Mouse (Mus musculus) heart, postnatal 10 days (tissue): ENCODE data around the gene Spaca3. TPM values are rescaled to one million over a fixed set of nuclear protein-coding genes. Genes with fewer than 3 reads are reported as not detected.

Experiments
- DNase-seq, 2 experiments: peaks; one replicate each; pipeline ENCODE4 v3.0.0; 2021
- intact Hi-C: fragments of 180-260 bp; cut with DNase I; formaldehyde crosslinking; loops from one replicate; pipeline ENCODE4 v1.15.1; 2025
- total RNA-seq, 2 experiments: library from RNA; stranded (reverse); gene quantifications; 2 replicates each; pipeline ENCODE4 v1.2.3; 2021

Gene Spaca3
- total RNA-seq, 2 experiments from 2014 or later, result not detected

DNA sequence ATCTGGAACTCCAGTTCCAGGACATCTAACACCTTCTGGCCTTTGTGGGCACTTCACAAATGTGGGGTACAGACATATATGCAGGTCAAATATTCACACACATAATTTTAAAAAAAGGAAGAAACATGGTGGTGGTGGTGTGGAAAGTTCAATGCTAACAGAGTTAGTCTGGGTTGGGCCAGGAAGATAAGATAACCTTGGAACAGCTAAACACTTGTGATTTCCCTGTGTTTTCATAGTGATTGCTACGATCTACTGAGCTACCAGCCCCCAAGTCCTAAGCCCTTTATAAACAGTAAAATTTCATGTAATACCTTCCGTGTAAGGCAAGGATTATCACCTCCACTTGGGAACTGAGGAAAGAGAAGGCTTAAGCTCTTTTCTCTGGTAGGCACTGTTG lies 1.3 kb upstream of the Spaca3 start:
- intact Hi-C loops, result no loop called here
- DNase-seq, result no peak

DNA sequence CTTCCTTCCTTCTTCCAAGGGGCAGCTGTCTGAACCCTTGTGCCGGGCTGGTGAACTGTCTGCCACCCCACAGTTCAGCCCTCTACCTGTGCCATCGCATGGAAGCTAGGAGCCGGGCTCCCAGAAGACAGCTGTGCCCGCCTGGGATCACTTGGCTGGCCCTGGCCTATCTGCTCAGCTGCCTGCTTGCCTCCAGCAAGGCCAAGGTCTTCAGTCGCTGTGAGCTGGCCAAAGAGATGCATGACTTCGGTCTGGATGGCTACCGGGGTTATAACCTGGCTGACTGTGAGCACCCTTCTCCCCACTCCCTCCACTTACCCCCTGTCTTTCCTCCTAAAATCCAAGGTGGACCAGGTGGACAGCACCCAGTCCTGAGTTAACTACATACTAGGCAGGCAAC lies 4.8 kb downstream of the Spaca3 start:
- intact Hi-C loops, result no loop called here
- DNase-seq, result no peak

DNA sequence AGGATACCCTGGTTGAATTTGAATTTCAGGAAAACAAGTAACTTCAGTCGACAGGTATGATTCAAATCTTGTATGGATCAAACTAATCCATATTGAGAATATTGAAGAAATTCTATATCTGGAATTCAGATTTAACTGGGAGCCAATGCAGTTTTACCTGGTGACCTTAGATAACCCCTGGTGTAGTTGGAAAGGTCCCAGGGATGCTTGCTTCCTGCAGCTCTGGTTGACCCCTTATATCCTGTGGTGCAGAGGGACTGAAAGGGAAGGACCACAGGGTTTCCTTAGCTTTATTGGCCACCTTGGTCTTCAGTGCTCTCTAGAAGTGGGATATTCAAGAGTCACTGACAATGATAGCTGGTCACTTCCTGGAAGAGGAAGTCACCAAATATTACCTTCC lies 9.9 kb downstream of the Spaca3 start:
- DNase-seq, result no peak
- intact Hi-C loops, result no loop called here

DNA sequence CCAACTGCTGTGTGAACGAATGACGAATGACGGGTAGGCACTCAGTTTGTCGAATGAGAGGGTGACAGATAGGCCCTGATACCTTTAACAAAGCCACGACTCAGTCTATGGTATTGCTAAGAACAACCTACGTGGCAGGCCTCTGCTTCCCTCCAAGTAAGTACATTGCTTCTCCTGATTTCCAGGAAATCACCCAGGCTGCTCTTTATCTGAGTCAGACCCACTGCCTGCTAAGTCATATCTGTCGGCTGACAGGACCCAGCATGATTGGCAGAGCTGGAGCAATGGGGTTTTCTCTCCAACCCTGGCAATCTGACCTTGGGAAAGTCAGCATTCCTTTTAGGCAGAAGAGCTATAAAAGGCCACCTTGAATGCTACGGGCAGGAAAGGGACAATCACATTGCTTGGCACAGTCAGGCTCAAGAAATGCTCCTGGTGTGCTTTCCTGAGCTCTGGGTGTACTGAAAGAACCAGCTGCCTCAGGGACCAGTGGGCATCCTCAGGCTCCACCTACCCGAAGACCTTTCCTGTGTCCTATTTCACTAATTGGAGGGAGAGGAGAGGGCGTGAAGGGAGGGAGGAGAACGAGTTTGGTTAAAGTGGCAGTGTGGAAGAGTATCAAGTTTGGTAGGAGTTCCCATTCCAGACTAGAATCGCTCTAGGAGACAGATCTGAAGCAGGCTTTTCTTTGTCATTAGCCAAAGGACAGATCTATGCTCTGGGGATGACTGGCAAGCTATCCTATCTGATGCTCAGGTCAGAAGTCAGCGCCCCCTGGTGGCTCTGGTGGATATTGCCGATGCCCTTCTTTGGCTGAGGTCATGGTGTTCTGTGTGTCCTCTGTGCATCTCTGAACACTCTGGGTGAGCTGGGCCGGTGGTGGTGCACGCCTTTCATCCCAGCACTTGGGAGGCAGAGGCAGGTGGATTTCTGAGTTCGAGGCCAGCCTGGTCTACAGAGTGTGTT lies 14.6 kb downstream of the Spaca3 start:
- DNase-seq, result peak; percentile 57 to 71
- intact Hi-C loops, result no loop called here

DNA sequence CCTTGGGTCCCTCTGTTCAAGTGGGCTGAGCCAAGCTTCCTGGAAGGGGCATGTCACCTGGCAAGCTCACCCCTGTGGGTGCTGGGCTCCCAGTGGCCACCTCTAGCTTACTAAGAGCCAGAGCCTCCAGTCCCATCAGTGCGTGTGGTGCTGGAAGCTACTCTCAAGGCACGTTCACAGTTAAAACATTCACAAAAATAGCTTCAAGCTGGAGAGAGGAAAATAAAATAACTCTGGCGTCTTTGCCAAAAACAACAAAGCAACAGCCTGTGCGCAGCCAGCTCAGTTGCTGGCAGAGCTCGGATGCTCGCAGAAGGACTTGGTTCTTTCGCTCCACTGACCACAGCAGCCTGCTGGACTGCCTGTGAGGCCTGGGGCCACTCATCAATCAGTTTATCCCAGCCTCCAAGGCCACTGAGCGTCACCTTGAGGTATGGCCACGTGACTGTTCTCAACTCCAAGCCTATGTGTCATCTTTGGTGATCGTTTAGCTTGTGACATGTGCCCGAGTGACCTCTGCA lies 19.0 kb downstream of the Spaca3 start:
- peak; percentile 67 to 70 for DNase-seq
- intact Hi-C loops, result no loop called here

DNA sequence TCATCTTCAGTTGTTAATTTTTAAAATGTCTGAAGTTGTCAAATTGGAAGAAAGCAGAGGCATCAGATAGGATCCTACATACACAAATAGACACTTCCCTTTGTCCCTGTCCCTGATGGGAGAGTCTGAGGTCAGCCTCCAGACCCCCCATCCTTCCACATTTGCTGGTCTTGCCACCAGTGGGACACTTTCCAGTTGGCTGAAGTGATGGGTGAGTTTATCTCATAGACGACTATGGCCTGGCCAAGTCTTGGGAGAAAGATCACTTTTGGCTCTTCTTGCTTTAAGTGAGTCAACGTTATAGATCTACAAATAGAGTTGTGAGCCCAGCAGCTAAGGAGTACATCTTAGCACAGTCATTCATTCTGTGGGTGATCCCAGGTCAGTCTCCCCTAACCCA lies 19.9 kb downstream of the Spaca3 start:
- intact Hi-C loops, result no loop called here
- peak; percentile 29 to 37 for DNase-seq

DNA sequence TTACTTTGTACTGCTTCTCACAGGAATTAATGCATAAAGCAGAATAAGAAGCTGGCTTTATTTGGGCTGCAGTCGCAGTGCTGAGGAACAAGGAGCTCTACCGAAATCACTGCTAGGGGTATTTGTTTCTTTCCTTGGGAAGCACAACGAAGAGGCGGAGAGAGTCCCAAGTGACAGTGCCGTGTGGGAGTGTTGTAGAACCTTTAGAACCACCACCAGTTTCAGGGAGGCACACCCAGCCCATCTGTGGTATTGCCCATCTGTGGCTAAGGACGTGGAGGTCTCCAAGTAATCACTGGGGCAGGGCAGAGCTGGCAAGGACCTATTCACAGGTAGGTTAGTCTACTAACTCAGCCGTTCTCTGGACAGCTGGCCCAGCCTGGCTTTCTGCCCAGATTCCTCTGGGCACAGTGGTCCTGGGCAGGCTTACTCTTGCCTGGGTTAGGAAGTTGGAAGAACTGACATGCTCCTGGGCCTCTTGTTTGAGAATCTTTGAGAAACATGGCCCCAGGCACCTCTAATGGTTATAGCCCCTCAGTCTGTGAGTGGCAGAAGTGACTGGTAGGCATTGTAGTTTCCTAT lies 24.2 kb downstream of the Spaca3 start:
- intact Hi-C loops, result no loop called here
- DNase-seq, result no peak

DNA sequence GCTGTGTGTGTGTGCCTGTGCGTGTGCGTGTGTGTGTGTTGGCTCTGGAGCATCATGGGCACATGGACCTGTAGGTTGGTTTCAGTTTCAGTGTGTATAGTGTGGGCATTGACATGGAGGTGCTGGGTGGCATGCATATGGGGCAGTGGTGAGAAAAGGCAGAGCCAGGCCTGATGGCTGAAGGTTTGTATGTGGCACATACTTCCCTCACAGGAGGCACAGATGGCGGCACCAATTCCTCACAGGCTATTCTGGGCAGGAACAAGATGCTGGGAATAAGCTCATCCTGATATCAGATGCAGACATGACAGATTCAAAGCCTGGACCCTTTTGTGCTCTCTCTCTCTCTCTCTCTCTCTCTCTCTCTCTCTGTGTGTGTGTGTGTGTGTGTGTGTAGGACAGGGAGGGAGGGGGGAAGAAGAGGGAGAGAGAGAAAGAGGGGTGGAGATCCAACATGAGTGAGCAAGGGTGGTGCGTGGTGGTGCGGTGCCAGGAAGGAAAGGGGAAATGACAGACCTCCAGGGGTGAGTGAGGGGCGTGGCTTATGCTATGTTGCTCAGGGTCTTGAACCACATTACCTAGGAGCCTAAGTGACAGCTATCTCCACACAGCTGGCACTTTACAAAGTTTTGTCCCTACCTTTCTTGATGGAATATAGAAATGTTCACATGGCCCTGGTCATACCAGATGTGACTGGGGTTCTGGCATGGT lies 26.5 kb downstream of the Spaca3 start:
- intact Hi-C loops, result no loop called here
- no peak for DNase-seq

DNA sequence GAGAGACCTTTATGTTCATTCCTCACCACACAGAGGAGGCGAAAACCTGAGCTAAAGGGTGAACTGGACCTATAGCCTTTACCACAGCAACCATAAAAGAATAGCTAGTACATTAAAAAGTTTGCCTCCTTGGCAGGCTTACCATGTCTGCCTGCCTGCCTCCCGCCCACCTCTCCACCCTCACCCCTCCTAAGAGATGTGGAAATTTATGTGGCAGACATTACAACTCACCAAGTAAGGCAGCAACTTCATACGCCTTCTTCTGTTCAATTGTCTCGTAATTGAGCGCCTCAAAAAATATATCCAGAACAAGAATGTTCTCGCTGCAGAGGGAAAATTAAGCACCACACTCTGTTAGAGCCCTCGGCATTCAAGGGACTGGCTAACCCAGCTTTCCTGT lies 28.2 kb downstream of the Spaca3 start:
- no peak for DNase-seq
- intact Hi-C loops, result no loop called here

DNA sequence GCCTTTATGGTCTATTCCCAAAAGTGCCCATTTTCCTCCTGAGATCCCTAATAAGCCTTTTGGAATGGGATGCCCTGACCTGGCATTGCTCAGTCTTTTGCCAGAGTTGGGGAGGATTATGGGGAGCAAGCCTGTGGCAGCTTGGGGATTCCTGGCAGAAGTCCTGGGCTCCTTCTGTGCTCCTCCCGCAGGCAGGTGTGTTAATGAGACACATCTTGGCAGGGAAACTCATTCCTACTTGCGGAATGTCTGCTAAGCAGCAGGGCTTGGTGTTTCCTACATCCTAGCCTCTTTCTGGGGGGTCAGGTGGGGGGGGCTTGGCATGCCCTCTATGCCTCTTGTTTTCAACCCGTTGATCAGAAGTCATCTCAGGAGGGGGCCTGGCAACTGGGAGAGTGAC lies 28.9 kb downstream of the Spaca3 start:
- intact Hi-C loops, result no loop called here
- DNase-seq, result no peak

DNA sequence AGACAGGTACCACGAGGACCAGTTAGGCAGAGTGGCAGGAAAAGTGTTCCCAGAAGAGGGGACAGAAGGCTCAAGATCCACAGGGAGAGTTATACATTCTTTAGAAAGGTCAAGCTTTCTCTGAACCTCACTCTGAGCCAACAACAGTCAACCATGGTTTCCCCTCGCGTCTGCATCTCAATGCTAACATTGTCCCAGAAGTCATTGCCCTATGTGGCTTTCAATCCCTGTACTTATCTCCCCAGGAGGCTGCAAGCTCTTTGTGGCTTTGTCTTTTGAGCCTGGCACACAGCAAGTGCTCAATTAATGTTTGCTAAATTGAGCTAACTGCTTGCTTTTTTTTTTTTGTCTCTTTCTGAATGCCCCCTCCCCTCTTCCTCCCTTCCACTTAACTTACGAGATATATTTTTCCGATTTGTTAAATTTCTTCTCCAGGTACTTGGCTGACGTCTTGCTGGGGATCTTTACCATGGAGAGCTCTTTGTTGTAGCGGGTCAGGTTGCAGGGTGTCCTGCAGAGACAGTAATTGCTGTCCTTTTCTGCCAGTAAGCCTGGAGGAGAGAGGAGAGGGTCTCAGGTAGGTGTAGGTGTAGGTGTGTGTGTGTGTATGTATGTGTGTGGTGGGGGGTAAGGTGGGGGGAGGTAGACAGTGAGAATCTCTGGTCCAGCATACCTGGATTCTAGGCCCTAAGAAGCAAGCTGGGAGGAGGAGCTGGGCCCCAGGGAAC lies 31.3 kb downstream of the Spaca3 start:
- intact Hi-C loops, result no loop called here
- DNase-seq, result no peak

DNA sequence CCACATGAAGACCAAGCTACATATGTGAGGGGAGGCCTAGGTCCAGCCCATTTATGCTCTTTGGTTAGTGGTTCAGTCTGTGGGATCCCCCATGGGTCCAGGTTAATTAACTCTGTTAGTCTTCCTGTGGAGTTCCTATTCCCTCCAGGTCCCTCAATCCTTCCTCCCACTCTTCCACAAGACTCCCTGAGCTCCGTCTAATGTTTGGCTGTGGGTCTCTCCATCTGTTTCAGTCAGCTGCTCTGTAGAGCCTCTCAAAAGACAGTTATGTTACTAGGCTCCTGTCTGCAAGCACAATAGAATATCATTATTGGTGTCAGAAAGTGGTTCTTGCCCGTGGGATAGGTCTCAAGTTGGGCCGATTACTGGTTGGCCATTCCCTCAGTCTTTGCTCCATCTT lies 37.7 kb downstream of the Spaca3 start:
- intact Hi-C loops, result no loop called here
- DNase-seq, result no peak

DNA sequence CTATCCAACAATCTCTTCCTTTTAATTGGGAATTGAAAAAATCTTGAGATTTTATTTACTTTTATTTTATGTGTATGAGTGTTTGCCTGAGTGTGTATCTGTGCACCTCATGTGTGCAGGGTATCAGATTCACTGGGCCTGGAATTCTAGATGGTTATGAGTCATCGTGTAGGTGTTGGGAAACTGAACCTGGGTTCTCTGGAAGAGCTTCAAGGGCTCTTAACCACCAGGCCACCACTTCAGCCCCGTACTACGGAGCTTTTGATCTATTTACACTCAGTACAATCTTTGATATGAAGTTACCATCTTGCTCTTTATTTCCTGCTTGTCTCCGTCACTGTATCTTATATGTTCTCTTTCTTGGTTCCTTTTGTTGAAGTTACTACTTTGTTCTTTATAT lies 42.4 kb downstream of the Spaca3 start:
- no peak for DNase-seq
- intact Hi-C loops, result no loop called here

DNA sequence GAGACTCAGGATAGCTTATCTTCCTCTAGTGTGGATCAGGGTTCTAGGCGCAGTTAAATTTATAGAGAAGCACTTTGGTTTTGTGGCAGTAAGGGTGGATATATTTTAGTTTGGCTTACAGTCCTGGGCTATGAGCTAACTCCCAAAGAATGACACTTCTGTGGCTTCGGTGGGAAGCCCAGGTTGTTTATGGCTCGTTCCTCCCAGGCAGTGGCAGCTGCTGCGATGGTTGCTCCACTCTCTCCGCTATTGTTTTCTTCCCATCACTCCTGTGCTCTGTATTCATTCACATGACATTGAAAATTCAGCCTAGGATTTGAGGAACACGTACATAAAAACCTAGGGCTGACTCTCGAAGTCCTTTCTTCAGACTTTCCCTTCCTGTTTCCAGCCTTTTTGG lies 44.5 kb downstream of the Spaca3 start:
- intact Hi-C loops, result no loop called here
- no peak for DNase-seq

DNA sequence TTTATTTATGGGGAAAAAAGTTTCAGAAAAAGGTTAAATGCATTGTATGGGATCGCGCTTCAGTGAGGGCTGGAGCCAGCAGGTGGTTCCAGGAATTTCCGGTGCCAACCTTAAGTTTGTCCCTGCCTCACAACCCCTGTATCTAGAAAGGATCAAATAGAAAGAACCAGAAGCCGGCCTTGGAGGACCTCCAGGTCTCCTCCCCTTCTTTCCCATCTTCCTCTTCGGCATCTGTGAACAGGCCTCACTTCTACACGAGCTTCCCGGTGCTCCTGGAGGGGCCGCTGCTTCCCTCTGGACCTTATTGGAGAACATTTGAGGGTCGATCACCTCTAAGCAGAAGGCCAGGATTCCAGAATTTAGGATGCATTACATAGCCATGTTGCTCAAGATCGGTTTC lies 45.3 kb downstream of the Spaca3 start:
- no peak for DNase-seq
- intact Hi-C loops, result no loop called here

DNA sequence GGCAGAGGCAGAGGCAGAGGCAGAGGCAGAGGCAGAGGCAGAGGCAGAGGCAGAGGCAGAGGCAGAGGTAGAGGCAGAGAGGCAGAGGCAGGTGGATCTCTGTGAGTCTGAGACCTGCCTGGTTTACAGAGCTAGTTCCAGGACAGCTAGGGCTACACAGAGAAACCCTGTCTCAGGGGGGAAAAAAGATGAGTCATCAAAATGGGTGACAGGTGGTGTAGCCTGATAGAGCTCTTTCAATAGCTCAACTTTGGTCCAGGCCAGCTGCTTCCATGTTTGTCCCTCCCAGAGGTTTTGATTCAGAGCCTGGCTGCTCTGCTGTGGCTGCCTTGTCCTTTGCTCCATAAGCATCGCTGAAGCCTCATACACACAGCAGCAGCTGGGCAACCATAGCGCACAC lies 46.4 kb downstream of the Spaca3 start:
- peak in 1 of 2 experiments; percentile 3 for DNase-seq
- intact Hi-C loops, result no loop called here

DNA sequence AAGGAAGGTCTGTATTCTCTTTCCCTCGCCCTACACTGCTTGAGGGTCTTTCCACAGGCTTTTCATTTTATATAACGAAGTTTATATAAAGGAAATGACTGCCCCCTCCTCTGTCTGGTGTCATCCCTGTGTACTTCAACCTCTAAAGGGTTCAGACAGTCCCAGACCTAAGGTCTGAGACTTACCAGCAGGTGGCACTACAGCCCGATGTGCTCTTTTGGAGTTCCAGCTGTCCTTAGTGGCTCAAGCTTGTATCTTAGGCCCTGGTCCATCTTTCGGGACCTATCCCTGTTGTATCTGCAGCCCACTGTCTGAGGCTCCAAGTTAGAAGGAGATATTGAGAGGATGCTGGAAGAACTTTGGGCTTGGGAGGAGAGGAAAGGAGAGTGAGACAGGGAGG lies 48.3 kb downstream of the Spaca3 start:
- intact Hi-C loops, result loop anchor here (1.0 to 5.0 kb wide), 3 partner anchors 556 to 707 kb away; no protein-coding TSS in a partner anchor
- peak; percentile 48 to 74 for DNase-seq

DNA sequence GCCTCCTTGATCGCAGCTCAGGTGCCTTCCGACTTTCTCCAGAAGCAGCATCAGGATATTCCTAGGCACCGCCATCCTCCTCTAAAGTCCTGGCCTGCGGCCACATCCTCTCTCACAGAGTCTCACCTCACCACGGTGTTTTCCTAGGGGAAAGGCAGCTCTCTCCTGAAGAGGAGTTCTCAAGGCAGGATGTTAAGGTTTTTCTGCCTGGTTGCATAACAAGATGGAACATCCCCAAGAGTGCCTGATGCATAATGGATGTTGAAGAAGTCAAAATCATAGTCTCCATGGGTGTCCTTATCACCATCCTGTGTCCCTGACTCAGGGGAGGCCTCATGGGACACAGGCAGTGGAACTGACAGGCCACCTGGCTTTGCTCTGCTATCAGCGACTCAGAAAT lies 49.7 kb downstream of the Spaca3 start:
- intact Hi-C loops, result loop anchor here (2.0 to 5.0 kb wide), 2 partner anchors 554 to 627 kb away; no protein-coding TSS in a partner anchor
- DNase-seq, result no peak

DNA sequence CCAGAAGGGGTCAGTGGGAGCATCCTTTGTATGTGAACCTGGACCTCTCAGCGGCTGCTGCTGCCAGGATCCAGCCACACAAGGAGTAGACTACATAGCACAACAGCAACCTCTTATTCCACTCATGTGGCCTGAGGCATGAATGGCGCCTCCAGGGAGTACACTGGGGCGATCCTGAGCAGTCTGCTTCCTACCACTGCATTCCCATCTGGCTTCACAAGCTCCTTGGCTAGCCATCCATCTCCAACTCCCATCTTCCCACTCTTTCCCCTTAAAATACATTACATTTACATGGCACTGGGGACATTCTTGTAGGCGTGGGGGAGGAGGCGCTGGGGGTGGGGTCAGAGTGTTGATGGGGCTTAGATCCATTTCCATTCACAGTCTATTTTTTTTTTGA lies 54.6 kb downstream of the Spaca3 start:
- intact Hi-C loops, result no loop called here
- no peak for DNase-seq

DNA sequence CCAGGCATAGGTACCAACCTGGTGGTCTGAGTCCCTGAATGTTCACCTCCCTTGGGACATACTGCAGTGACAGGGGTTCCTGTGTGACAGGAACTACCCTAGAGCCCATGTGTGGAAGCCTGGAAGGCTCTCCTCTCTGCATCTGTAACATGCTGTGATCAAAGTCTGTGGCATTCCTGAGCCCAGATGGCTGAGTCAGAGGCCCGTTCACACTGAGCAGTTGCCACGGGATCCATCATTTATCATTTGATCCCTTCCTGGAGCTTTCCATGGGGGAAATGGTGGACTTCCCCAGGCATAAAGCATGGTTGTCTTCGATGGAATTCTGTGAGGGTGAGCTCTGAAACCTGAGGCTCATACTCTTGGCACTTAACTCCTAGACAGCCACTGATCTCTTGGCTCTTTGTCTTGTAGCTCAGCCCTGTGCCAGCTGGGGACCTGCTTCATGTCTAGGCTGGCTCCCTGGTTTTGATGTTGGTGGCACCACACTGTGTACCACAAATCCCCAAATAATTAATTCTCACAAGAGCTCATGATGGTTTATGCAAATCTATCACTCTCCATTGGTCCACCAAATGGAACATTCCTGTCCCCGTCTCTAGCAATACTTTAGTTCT lies 55.4 kb downstream of the Spaca3 start:
- intact Hi-C loops, result no loop called here
- no peak for DNase-seq
